20 mouse cellular contexts compared by ENCODE assay signal in the genomic region with DNA sequence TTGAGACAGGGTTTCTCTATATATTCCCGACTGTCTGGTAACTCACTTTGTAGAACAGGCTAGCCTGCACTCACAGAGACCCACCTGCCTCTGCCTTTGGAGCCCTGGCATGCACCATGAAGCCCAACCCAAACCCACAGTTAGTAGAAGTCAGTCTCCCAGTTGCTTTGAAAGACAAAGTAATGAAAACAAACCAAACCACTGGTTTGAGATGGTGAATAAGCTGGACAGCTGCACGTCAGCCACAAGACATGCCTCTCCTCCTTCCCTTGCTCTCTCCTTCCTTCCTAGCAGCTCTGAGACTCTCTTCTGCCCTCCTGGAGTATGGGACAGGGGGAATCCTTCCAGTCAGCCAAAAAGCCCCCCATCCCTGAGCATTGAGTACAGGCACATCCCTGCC.
"Had no signal": no experiment of that assay in that cellular context is flagged by ENCODE, and none has a peak within 500 bp of the region (broad histone marks: within the 10 kb centered on the region; RNA-seq: fewer than 3 reads in every experiment).

No protein-coding gene starts in this region.

- H3K4me2 ChIP-seq: limb, embryonic 13.5 days; liver, embryonic 12.5 days; liver, embryonic 15.5 days; lung, embryonic 15.5 days; midbrain, embryonic 11.5 days; stomach, embryonic 15.5 days had no signal

- H3K27ac ChIP-seq: left cerebral cortex, adult 2 months; liver, embryonic 12.5 days; liver, embryonic 15.5 days had no signal

- H3K4me3 ChIP-seq: left cerebral cortex, adult 2 months; limb, embryonic 13.5 days; liver, embryonic 12.5 days; liver, embryonic 15.5 days; lung, embryonic 15.5 days; megakaryocyte, embryonic 14.5 days; stomach, embryonic 15.5 days had no signal

- ATAC-seq: liver, embryonic 12.5 days had no signal

- H3K9ac ChIP-seq: limb, embryonic 13.5 days; liver, embryonic 12.5 days; liver, embryonic 15.5 days; lung, embryonic 15.5 days; stomach, embryonic 15.5 days had no signal

- H3K27me3 ChIP-seq: limb, embryonic 13.5 days; liver, embryonic 15.5 days; lung, embryonic 15.5 days; stomach, embryonic 15.5 days had no signal

- DNase-seq: kidney, adult 2 months; kidney, postnatal 25 days; layer of hippocampus, postnatal 36 days; liver; lung, adult 18-20 months; lung, postnatal 10 days; lung, postnatal 36 days; midbrain, embryonic 14.5 days; retina, postnatal 1 day; right cerebral cortex, postnatal 25 days; spleen, adult 18-20 months; thymus, postnatal 25 days had no signal

- H3K36me3 ChIP-seq: limb, embryonic 13.5 days; liver, embryonic 12.5 days; liver, embryonic 15.5 days; lung, embryonic 15.5 days; stomach, embryonic 15.5 days had no signal

- H3K9me3 ChIP-seq: limb, embryonic 13.5 days; liver, embryonic 12.5 days; liver, embryonic 15.5 days; lung, embryonic 15.5 days; megakaryocyte, embryonic 14.5 days; stomach, embryonic 15.5 days had no signal
